Mouse (Mus musculus) induced T-regulatory cell, adult 2 months (primary cell): ENCODE results near the gene Plcg2.
A peak's percentile ranks its signal among the peaks of the same experiment; 100 is the strongest.

Experiments
- DNase-seq: peaks from one replicate; pipeline ENCODE4 v3.0.0-alpha.2; 2012; ENCODE audit warnings: low read depth

Plcg2 gene

DNA sequence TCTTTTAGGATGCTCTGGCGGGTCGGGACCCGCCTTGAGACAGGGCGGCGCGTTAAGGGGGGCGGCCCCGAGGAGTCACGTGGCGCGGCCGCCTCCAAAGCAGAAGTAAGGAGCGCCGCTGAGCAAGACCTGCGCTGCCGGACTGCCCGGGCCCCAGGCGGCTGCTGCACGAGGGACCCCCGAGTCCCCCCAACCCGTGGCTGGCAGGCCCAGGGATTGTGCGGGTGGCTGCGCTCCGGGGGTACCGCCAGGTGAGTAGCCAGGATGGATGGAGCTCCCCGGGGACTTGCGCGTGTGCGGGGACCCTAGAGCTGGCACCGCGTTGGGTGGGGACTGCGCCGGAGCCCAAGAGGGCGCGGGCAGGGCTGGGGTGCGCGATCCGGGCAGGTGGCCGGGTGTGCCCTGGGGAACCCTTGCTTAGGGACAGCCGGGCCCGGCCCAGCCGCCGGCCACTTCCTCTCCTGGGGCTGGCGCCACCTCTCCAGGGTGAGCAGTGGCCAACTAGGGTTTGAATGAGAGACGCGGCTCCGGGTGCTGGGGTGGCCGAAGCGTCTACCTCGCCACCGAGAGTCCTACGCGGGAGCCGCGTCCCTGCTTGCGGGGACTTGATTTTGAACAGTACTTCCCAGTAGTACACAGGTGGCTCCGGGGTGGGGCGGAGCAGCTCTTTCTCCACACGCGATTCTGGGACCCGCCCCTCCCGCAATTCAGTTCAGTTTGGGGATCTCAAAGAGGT lies at the start of gene Plcg2:
Plcg2 (plus strand) TSS at position 113 of the 736 bp plus-strand sequence.
- peak; percentile 31 for DNase-seq

DNA sequence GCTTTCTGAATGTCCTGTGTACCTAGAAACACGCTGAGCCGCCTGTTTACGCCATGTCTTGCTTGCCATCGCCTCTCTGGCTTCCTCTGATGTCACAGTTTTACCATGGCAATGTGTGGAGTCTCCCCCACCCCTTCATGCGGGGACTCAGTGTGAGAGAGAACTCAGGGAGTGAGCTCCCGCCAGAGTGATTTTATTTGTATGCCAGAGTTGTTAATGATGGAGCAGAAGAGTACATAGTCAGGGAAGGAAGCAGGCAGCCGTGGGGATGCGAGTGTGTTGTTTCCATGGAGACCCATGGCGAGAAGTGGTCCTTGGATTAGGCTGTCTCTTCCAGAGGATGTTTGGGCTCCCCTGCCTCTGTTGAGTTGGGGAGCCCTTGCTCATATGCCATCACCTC lies 47.0 kb upstream of the Plcg2 start:
- no peak for DNase-seq

DNA sequence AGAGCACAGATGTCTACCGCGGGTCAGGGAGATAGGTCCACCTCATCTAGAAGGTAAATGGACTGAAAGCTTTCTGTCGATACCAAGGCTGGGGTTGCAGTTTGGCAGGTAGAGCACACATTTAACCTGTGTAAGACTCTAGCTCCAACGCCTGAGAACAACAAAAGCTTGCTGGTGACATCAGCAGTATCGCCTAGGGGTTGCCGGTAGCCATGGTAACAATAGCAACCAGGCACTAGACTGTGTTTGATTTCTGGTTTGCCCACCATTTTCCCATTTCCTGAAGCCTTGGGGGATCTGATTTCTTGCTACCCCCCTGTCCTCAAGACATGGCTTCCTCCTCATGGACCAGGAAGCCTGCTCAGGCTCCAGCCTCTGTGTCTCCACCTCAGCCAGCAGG lies 44.1 kb upstream of the Plcg2 start:
- no peak for DNase-seq

DNA sequence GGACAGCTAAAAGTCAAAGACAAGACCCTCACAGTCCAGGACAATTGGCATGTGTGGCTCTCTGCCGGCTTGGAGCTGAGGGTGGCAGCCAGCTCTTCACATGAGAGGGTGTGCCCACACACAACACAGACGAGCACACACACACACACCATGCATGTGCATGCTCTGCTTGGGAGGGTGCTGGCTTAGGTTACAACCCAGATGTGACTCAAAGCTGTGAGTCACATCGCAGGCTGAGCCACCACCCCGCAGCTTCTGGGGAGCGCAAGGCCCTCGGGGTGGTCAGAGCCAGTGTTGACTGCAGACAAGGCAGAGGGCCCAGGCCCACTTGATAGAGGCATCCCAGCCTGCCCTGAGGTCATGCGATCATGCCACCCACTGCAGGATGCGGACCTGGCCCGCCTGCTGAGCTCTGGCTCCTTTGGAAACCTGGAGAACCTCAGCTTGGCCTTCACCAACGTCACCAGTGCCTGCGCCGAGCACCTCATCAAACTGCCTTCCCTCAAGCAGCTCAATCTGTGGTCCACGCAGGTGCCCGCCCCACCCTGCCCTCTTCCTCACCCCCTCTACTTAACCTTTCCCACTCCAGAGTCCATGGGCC lies 43.5 kb upstream of the Plcg2 start:
- DNase-seq, result no peak

DNA sequence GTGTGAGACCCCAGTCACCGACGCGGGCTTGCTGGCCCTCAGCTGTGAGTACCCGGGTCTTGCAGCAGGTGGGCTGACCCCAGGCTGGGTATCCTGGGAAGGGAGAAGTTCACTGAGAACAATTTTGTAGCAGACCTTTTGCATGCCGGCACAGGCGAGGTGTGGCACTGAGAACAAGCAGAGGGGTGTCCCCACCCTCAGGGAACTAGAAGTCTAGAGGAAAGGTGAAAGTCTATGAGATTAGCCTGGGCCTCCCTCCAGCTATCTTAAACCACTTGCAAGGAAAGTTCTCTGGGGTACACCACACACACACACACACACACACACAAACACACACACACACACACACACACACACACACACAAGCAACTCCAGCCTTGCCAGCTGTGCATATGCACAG lies 42.4 kb upstream of the Plcg2 start:
- DNase-seq, result no peak

DNA sequence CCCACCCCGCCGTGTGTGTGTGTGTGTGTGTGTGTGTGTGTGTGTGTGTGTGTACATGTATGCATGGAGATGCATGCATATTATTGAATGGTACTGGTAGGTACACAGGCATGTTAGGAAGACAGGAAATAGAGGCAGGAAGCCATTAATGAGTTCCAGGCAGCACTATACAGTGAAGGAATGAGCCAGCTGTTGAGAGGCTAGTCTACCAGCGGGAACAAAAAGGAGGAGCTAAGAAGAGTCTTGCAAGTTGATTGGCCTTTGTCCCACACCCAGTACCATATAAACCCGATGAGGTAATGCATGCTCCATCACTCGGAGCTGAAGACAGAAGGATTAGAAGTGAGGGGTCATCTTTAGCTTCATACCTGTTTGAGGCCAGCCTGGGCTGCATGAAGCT lies 39.7 kb upstream of the Plcg2 start:
- no peak for DNase-seq

DNA sequence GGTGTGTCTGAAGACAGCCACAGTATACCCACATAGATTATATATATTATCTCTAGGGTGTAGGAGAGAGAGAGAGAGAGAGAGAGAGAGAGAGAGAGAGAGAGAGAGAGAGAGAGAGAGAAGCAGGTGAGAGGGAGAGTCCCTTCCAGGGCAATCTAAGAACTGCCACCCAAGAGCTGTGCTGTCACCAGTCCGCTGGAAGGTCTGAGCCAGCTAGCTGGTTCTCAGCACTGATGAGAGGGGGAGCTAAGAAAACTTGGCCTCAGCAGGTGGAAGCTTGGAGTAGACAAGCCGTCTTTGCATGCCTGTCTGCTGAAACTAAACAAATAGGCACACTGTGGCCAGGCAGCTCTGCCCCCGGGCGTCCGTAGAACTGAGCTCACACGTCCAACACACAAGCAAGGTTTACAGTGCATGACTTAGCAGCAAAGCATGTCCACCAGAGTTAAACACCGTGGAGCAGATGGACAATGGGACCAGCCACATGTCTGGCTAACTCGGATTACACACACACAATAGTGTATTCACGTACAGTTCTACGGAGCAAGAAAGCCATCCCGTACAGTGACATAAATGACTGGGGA lies 35.3 kb upstream of the Plcg2 start:
- DNase-seq, result no peak

DNA sequence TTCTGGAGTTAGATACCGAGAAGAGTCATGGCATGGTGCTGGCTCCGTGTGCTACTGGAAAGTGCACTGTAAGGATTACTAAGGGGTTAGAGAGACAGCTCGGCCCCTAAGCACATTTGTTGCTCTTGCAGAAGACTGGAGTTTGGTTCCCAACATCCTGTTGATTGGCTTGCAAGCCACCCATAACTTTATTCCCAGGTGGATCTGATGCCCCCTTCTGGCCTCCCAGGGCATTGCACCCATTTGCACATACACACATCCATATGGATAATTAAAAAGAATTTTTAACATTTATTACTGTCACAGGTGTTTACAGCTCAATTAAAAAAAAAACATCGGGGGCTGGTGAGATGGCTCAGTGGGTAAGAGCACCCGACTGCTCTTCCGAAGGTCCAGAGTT lies 33.6 kb upstream of the Plcg2 start:
- peak; percentile 38 for DNase-seq

DNA sequence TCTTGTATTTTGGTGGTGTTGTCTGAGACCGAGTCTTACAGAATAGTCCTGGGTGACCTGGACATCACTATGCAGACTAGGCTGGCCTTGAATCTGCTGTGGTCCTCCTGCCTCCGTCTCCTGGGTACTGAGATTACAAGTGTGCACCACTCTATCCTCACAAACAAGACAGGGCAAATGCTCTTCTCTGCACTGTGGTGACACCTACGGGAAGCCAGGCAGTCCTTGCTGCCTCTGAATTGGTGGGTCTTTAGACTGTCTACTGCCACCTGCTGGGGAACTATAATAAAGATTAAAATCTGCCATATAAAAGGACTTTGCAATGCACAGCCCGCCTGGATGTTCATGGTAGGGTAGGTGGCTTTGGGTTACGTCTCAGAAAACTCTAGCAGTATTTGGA lies 32.8 kb upstream of the Plcg2 start:
- peak; percentile 89 for DNase-seq

DNA sequence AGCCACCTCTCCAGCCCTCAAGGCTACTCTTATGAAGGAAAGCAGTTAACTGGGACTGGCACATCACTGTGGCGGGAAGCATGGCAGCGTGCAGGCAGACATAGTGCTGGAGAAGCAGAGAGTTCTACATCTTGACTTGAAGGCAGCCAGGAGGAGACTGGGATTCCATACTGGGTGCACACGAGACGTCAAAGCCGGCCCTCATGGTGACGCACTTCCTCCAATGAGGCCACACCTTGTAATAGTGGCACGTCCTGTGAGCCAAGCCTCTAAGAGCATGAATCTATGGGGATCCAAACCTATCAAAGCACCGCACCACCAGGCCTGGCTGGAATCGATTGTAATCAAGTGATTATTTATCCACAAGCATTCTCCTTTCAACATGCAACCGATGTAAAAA lies 30.6 kb upstream of the Plcg2 start:
- no peak for DNase-seq

DNA sequence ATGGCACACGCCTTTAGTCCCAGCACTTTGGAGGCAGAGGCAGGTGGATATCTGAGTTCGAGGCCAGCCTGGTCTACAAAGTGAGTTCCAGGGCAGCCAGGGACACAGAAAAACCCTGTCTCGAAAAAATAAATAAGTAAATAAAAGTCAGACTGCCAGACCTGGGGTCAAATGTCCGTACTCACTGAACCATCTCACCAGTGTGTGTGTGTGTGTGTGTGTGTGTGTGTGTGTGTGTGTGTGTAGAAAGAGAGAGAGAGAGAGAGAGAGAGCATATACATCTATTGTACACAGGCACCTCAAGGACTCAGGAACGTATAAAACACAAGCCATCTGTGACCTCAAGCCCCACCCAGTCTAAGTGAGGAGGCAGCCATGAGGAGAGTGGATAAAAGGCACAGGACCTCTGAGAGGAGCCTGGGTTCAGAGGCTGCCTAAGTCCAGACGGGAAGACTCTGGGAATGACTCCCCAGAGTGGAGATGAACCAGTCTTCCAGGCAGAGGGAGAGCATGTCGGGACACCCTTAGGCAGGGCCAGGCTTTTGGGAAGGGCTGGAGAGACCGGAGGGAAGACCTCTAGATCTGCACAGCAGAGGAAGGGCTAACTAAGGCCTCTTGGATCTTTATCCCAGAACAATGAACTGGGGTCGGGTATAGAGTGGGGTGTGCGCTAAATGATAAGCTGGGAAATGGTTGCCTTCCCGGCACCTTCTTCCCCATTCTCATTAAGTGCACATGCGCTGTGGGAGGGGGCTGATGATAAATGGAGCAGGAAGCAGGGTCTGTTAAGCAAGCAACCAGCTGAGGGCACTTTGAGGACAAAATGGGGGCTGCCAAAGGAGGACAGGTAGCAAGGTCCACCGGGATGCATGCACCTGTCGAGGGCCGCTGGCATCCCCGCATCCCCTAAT lies 28.4 kb upstream of the Plcg2 start:
- no peak for DNase-seq

DNA sequence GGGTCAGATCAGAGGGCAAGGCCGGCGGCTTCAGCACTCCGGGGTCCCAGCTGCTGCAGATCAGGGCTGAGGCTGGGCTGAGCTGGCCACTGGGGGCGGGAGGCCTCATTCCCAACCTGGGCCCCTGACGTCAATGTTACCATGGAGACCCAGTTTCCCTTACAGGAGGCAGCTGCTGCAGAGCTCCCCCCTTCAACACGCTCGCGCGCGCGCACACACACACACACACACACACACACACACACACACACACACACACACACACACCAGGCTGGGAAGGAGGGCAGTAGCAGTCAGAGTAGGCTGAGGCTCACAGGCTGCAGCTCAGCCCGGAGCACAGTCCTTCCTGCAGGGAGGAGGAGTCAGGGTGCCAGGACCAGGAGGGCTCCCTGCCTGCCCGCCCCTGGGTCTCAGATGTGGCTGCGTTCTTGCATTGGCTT lies 27.7 kb upstream of the Plcg2 start:
- DNase-seq, result peak; percentile 46

DNA sequence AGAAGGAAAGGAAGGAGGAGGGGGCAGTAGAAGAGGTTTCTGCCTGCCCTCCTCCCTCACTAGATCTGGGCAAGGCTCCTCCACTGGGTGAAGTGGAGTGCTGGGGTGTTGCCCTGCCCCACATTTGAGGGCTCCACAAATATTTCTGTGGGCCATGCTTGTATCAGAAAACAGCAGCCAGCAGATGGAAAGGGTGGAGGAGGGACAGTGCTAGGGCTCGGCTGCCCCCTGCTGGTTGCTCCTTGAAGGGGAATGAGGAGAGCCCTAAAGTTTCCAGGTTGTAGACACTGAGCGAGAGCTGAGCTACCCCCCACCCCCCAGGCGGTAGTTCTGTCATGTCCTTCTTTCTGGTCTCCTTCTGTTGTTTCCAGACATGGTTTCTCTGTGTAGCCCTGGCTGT lies 26.9 kb upstream of the Plcg2 start:
- peak; percentile 83 for DNase-seq

DNA sequence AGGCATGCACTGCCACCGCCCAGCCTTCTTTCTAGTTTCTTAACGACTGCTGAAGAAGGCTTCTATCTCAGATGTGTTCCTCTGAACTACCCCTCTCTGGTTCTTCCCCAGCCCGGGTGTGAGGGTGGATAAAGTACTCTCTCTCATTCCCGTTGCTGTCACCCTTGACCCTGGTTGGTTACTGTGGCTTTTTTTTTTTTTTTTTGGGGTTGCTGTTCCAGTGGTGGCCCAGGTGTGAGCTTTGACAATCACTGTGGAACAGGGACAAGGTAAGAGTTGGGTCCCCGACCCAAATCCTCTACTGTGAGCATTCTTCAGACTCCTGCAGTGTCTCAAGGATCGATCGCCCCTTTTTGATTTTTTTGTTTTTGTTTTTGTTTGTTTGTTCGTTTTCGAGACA lies 26.4 kb upstream of the Plcg2 start:
- DNase-seq, result no peak

DNA sequence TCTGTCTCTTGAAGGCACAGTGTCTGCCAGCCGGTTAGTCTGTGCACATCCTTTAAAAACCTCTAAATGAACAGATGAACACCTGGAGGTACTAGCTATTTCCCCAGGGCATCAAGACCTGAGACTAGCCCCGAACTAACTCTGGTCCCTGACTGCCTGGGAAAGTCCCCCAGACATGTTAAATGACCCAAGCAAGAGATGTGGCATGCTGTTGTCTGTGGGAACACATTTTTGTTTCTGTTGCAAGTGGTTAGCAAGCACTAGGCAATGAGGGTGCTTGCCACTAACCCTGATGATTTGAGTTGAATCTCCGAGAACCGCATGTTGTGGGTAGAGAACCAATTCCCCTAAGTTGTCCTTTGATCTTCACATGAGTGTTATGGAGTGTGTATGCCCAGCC lies 25.8 kb upstream of the Plcg2 start:
- no peak for DNase-seq

DNA sequence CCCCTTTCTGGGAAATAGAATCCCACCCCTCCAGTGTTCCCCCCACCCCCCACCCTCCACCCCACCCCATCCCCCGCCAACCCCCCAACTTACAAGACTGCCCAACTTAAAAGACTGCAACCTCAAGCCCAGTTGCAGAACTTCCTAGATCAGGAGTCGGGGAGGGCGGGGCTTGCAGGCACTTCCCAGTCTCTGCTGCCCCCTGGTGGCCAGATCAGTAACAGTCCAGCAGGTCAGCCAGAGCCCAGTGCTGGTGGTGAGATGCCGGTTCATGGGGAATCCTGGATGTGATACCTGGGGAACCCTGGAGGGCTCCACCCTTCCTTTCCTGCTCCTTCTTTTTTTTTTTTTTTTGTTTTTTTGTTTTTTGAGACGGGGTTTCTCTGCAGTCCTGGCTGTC lies 23.1 kb upstream of the Plcg2 start:
- peak; percentile 93 for DNase-seq

DNA sequence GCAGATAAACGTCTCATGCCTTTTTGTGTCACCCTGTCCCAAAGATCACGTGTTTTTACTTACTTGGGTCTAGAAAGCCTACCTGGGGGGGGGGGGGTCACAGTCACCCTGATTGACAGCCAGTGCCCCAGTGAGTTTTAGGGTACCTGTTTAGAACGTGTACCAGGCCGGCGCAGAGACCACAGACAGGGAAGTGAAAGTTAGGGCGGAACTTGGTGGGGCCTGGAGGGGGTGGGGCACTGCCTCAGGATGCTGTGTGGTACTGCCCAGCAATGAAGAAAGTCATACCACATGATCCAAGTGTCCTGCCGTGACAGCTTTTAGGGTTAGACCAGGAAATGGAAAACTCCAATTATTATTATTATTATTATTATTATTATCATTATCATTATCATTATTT lies 22.3 kb upstream of the Plcg2 start:
- DNase-seq, result peak; percentile 42

DNA sequence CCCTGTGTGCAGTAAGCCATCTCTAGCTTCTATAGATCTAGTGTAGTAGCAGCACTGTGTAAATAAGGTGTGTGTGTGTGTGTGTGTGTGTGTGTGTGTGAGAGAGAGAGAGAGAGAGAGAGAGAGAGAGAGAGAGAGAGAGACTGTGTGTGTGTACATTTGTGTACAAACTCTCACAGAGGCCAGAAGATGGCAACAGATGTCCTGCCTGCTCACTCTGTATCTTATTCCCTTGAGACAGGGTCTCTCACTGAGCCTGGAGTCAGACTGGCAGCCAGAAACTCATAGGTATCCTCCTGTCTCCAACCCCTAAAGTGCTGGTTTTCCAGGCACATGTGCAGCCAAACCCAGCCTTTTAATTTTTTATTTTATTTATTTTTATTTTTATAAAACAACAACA lies 20.0 kb upstream of the Plcg2 start:
- no peak for DNase-seq

DNA sequence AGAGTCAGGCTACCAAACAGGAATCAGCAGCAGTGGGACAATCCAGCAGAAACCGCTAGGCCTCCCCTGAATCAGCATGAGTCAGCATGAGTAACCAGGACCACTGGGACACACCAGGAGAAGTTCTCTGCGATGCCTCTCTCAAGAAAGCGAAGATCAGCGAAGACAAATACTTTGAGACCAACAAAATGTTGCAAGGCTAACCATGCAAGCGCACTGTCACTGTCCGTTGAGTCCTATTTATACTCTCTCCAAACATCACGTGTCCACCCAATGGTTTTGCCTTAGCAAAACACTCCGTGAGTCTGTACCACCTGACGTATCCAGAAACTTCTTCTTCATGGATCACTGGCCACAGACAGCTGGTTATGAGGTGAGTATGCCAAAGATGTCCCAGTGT lies 18.1 kb upstream of the Plcg2 start:
- DNase-seq, result no peak

DNA sequence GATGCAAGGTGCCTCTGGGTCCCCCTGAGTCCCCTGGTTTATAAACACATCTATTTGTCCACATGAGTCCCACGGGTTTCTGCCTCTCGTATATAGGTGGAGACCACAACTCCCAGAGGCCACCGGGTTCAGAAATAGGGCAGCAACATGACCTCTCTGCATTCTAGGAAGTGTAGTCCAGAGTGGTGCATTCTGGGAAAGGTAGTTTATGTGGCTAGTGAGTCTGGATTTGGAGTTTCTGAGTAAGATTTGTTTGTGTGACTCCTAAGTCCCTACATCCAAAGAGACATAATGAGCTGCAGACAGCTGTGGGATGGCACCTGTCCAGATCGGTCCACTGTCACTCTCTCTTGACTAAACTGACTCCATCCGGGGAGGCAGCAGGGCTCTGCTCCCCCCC lies 17.6 kb upstream of the Plcg2 start:
- DNase-seq, result no peak

DNA sequence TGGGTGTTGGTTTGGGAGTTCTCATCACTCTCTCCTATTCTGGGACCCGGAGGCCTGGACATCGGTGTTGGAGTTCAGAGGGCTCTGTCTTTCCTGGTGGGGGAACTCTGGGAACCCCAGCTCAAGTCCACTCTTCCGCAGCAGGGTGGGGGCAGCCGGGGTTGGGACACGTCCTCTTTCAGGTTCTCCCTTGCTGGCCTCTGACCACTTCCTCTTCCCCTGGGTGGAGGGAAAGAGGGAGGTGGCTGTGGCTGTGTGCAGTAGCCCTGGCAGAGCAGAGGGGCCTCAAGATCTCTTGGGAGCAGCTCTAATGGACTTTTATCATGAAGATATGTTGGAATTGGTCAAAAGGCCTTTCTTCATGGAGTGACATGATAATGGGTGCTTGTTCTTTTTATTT lies 16.3 kb upstream of the Plcg2 start:
- peak; percentile 30 for DNase-seq

DNA sequence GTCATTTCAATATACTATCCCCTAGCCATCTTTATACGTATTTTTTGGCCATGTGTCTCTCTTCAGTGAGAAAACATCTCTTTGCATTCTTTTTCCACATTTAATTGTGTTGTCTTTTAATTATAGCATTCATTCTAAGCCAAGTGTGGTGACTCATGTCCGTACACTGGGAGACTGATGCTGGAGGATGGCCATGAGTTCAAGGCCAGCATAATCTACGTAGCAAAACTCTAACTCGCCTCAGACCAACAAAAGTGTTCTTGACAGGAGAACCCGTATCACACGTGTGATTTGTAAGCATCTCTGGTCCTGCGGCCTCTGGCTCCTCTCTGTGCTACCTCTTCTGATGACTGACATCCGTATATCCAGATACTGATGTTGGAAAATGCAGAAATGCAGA lies 13.4 kb upstream of the Plcg2 start:
- DNase-seq, result no peak

DNA sequence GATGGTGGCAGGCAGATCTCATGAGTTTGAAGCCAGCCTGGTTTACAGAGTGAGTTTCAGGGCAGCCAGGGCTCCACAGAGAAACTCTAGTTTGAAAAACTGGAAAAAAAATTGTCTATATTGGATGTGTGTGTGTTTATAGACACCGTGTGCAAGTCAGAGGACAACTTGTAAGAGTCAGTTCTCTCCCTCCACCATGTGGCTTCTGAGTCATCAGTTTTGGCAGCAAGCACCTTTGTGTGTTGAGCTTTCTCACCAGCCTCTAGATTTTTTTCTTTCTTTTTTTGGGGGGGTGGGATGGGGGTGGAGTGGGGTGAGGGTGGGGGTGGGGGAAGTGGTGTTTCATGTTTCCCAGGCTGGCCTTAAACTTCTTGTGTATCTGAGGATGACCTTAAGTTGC lies 12.8 kb upstream of the Plcg2 start:
- DNase-seq, result no peak
